Mouse (Mus musculus) embryonic fibroblast, embryonic 13.5 days (primary cell): ENCODE results near the gene Fam104a.

Experiments
- CTCF ChIP-seq: IDR thresholded peaks from 2 replicates; pipeline ENCODE4 v1.5.1; 2011; ENCODE audit warnings: mild to moderate bottlenecking, control low read depth, low read length, moderate library complexity, borderline replicate concordance; ENCODE audit not compliant: insufficient read depth
- POLR2A ChIP-seq: IDR thresholded peaks from 2 replicates; pipeline ENCODE4 v1.6.1; 2011; ENCODE audit warnings: low read depth, mild to moderate bottlenecking, control low read depth, low read length, moderate library complexity

GRCm38 (mm10) chr11:113684707-113685426 is 912 bp upstream of the Fam104a start:
- no peak; the same call in 1 of the 2 replicates for TF ChIP-seq POLR2A
- TF ChIP-seq CTCF = no peak
